Mouse (Mus musculus) olfactory bulb, adult 2 months (tissue): Measurements from ENCODE around the gene Als2cr12. TPM values are rescaled to one million over a fixed set of nuclear protein-coding genes. Genes with fewer than 3 reads are reported as not detected.
"Not testable (repeated sequence)": the region's sequence is repeated elsewhere in the genome, so short reads cannot be mapped to it uniquely, and the experiment has no call there.

Experiments
- H3K27ac ChIP-seq: fragments of 200-500 bp; 2 replicates; pipeline ENCODE4 v1.5.1; 2012; ENCODE audit warnings: low read depth, low read length; ENCODE audit not compliant: insufficient read depth
- H3K4me1 ChIP-seq: fragments of 200-500 bp; 2 replicates; pipeline ENCODE4 v1.6.1; 2012; ENCODE audit warnings: low read length; ENCODE audit not compliant: control insufficient read depth, insufficient read depth
- H3K4me3 ChIP-seq: fragments of 200-500 bp; 2 replicates; pipeline ENCODE4 v1.5.1; 2012; ENCODE audit warnings: mild to moderate bottlenecking, low read depth, low read length, moderate library complexity; ENCODE audit not compliant: insufficient read depth
- CTCF ChIP-seq: fragments of 200-500 bp; IDR thresholded peaks from 2 replicates; pipeline ENCODE4 v1.5.1; 2012; ENCODE audit warnings: low read depth, mild to moderate bottlenecking, low read length, moderate library complexity; ENCODE audit not compliant: insufficient read depth
- POLR2A ChIP-seq: fragments of 200-500 bp; IDR thresholded peaks from 2 replicates; pipeline ENCODE4 v1.6.1; 2012; ENCODE audit warnings: mild to moderate bottlenecking, low read depth, low read length, moderate library complexity; ENCODE audit not compliant: insufficient read depth
- WGBS: fragments of 180-500 bp; shearing (Covaris S2); methylation state at CpG from one replicate; pipeline ENCODE4 v1.1.7; 2018; 5-methylcytosine and 5-hydroxymethylcytosine counted together
- polyA plus RNA-seq: library from polyadenylated mRNA; stranded (reverse); fragments of >200 nt; gene quantifications from 2 replicates; pipeline ENCODE4 v1.2.4, GENCODE M21; 2012; ENCODE audit warnings: low replicate concordance; ENCODE audit not compliant: missing spikeins, insufficient read depth, insufficient read length

Als2cr12 gene
- polyA plus RNA-seq, 1 experiment = not detected

DNA sequence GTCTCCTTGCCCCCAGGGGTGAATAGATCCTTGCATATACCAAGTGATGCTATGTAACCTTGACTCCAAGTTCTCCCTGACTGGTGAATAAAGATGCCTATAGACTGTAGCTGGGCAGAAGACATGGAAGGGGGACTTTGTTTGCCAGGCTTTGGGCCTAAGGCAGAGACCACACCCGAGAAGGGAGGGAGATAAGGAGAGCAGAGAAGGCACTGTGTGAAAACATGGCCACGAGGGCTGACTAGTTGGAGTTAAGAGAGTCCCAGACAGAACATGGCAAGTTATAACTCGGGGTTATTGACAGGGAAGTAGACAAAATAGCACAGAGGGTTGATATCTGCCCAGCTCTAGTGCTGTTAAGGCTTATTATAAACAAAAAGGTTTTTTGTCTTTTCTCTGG is 4.2 kb upstream of the Als2cr12 start:
- WGBS = 75% methylated on average over 3 of the region's 3 CpGs
- H3K4me1 ChIP-seq = no peaks in the 10 kb centered on the region
- no peak overlapping the region for H3K27ac ChIP-seq
- TF ChIP-seq POLR2A (no peak), CTCF (no peak)
- no peak overlapping the region for H3K4me3 ChIP-seq

- H3K4me3 ChIP-seq = no peak overlapping the region
- no peak overlapping the region for H3K27ac ChIP-seq
- H3K4me1 ChIP-seq = no peaks in the 10 kb centered on the region
- WGBS = 78% methylated on average over 4 of the region's 4 CpGs
- no peak for TF ChIP-seq POLR2A
- no peak for TF ChIP-seq CTCF
These were observed 3.0 kb upstream of the Als2cr12 start for GRCm38 (mm10) chr1:58698781-58699180.

- not testable (repeated sequence) for H3K27ac ChIP-seq, H3K4me3 ChIP-seq, H3K4me1 ChIP-seq
- WGBS = 49% methylated on average over 1 of the region's 1 CpGs
These were observed 1.8 kb upstream of the Als2cr12 start for GRCm38 (mm10) chr1:58697607-58698006.

GRCm38 (mm10) chr1:58693696-58694095 is 2.1 kb downstream of the Als2cr12 start:
- no peak for TF ChIP-seq POLR2A
- no peak for TF ChIP-seq CTCF
- no peaks in the 10 kb centered on the region for H3K4me1 ChIP-seq
- H3K27ac ChIP-seq = no peak overlapping the region
- H3K4me3 ChIP-seq = no peak overlapping the region
- 78% methylated on average over 1 of the region's 1 CpGs for WGBS

DNA sequence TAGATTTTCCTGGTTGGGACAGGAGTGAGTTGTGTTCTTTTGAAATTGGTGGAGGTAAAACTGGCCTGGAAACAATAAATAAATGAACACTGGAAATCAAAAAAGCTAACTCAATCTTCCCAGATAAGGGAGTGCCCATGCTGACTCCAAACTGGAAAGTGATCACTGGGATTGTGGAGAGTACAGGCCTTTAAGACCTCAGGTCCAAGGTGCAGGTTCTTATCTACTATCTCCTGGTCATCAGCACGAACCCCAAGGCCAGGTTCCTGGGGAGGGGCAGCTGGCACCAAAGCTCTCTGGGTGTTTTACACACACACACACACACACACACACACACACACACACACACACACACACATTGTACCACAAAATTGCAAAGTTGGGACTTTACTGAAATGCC is 4.1 kb downstream of the Als2cr12 start:
- not testable (repeated sequence) for H3K27ac ChIP-seq, H3K4me3 ChIP-seq, H3K4me1 ChIP-seq
- 92% methylated on average over 1 of the region's 1 CpGs for WGBS

- not testable (repeated sequence) for H3K4me3 ChIP-seq, H3K4me1 ChIP-seq, H3K27ac ChIP-seq
- WGBS = 82% methylated on average over 2 of the region's 3 CpGs
These were observed 4.8 kb downstream of the Als2cr12 start for GRCm38 (mm10) chr1:58690834-58691488.

- Histone ChIP-seq H3K27ac (no peak overlapping the region), H3K4me3 (no peak overlapping the region), H3K4me1 (no peaks in the 10 kb centered on the region)
- TF ChIP-seq POLR2A = no peak
- no peak for TF ChIP-seq CTCF
- WGBS = 77% methylated on average over 6 of the region's 6 CpGs
These were observed 5.6 kb downstream of the Als2cr12 start for GRCm38 (mm10) chr1:58690006-58690744.

DNA sequence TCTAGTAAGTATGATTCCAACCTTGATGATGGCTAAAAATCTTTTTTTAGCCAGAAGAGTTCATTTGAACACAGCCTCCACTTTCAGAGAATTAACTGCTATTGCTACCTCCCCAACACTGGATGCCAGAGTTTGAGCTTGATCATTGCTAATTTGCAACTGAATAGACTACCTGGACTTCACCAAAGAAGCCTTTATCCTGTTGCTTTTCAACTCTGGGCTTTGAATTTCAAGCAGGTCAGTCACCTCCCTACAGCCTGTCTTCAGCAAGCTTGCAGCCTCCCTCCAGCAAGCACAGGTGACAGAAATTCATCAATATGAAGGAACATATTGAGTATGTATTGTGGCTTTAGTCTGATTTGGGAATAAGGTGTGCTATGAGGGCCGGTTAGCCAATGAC is 6.4 kb downstream of the Als2cr12 start:
- Histone ChIP-seq H3K4me1 (no peaks in the 10 kb centered on the region), H3K27ac (no peak overlapping the region), H3K4me3 (no peak overlapping the region)
- no peak for TF ChIP-seq POLR2A
- no peak for TF ChIP-seq CTCF
- 93% methylated on average over 1 of the region's 1 CpGs for WGBS

- H3K4me3 ChIP-seq, H3K4me1 ChIP-seq, H3K27ac ChIP-seq: not testable (repeated sequence)
- WGBS = 59% methylated on average over 5 of the region's 5 CpGs
These were observed 17.4 kb downstream of the Als2cr12 start for GRCm38 (mm10) chr1:58678412-58678811.

DNA sequence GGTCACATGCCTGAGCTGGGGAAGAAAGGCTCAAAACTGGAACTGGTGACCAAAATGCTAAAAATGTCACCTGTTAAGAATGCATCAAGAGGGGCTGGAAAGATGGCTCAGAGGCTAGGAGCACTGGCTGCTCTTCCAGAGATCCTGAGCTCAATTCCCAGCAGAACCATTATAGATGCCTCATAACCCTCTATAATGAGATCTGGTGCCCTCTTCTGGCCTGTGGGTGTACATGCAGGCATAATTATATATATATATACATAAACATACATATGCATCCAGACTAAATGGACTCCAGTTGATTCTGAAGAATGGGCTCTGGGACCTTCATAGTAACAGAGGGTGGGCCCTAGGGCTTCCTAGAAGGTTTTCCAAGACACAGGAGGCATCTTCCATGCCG is 18.2 kb downstream of the Als2cr12 start:
- no peaks in the 10 kb centered on the region for H3K4me1 ChIP-seq
- 95% methylated on average over 1 of the region's 1 CpGs for WGBS
- no peak for TF ChIP-seq CTCF
- TF ChIP-seq POLR2A = no peak
- H3K4me3 ChIP-seq = no peak overlapping the region
- no peak overlapping the region for H3K27ac ChIP-seq
